Mouse (Mus musculus): Measurements from ENCODE around the gene Sept10.
"Not testable (repeated sequence)": the region's sequence is repeated elsewhere in the genome, so short reads cannot be mapped to it uniquely, and the experiment has no call there.

- TF ChIP-seq POLR2A (IDR thresholded peaks at IDR 0.05; ENCODE audit: borderline replicate concordance, extremely low read depth, low read depth, low read length); CTCF (IDR thresholded peaks at IDR 0.05; ENCODE audit: insufficient read depth, low read length): not testable (repeated sequence)
Measured at GRCm38 (mm10) chr10:59103076-59103475, 118.6 kb downstream of the Sept10 start.

All from lung, adult 2 months (tissue).